Mouse (Mus musculus) cortical plate, adult 2 months (tissue): ENCODE measurements around the gene Sbk3.

Source experiments
- CTCF ChIP-seq: fragments of 200-500 bp; IDR thresholded peaks from 2 replicates; pipeline ENCODE4 v1.5.1; 2011; ENCODE audit warnings: mild to moderate bottlenecking, control low read depth, low read length; ENCODE audit not compliant: insufficient read depth; ENCODE audit errors: extremely low read depth
- POLR2A ChIP-seq: fragments of 200-500 bp; IDR thresholded peaks from 2 replicates; pipeline ENCODE4 v1.6.1; 2011; ENCODE audit warnings: mild to moderate bottlenecking, low read length, control low read depth; ENCODE audit not compliant: insufficient read depth; ENCODE audit errors: extremely low read depth

- TF ChIP-seq CTCF (no peak), POLR2A (no peak)
Measured at GRCm38 (mm10) chr7:4971710-4972109, 742 bp upstream of the Sbk3 start.
